Mouse (Mus musculus): Measurements from ENCODE around the gene Fbxl15.

DNA sequence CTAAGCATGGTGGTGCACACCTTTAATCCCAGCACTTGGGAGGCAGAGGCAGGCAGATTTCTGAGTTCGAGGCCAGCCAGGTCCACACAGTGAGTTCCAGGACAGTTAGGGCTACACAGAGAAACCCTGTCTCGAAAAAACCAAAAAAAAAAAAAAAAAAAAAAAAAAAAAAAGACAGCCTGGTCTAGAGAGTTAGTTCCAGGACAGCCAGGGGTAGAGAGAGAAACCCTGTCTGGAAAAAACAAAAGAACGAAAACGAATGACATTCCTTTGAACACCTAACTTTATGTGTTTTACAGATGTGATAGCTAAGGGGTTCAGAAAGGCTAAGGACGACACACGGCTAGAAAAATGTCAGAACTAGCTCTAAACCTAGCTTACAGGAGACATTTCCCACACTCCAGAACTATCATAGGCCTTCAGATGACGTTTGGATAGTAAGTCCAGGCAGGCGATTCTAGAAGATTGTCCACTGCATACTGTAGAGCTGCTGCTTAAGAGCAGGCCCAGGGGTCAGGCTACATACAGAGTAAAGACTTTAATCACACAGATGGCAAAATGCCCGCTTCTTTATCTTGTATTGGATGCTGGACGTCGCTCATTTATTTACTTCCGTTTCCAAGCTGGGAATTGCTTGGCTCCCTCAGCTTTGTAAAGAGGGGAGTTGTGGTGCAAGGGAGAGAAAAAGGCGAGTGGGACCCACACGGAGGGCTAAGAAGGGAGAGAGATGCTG lies 20.1 kb downstream of the Fbxl15 start:
- TF ChIP-seq EP300 (IDR thresholded peaks at IDR 0.05; ENCODE audit: low read depth) (no peak), CTCF (IDR thresholded peaks at IDR 0.05; ENCODE audit: low read depth) (no peak)

Data from liver, embryonic 14.5 days (tissue).